Mouse (Mus musculus): ENCODE measurements at regions not wholly inside any gene's neighbourhood (a gene's known extent, or its start where the extent isn't known, plus 50 kb on each side); places are given as distances from the start of the nearest gene placed in this dataset.
A peak's percentile ranks its signal among the peaks of the same experiment; 100 is the strongest.

DNA sequence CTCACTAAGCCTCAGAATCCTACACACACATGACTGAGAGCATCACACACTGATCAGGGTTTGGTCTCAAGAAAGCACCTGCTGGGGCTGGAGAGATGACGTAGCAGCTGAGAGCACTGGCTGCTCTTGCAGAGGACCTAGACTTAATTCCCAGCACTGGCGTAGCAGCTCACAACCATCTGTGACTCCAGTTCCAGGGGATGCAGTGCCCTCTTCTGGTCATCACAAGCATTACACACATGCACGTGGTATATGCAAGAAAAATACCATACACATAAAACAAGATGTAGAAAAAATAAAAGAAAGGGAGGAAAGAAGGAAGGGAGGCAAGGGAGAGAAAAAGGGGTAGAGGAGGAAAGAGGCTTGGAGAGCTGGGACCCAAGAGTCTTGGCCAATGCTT, 98.8 kb upstream of the Tbx3 start:
- Histone ChIP-seq H3K4me2 (ENCODE audit: low read depth, low read length) (no peak overlapping the region), H3K36me3 (ENCODE audit: control insufficient read depth, insufficient read depth, low read length) (no peaks in the 10 kb centered on the region), H3K9me3 (ENCODE audit: control insufficient read depth, low read length) (no peaks in the 10 kb centered on the region; the same call in 1 of the 2 replicates), H3K4me3 (ENCODE audit: low read length) (no peak overlapping the region), H3K27me3 (replicated peaks; ENCODE audit: control insufficient read depth, insufficient read depth, low read length) (no peaks in the 10 kb centered on the region), H3K4me1 (ENCODE audit: control insufficient read depth, insufficient read depth, low read length) (peaks cover 3% of the 10 kb centered on the region; the same call in 1 of the 2 replicates), H3K27ac (ENCODE audit: low read length) (no peak overlapping the region), H3K9ac (ENCODE audit: low read depth, low read length) (no peak overlapping the region)
- no peak for ATAC-seq
- WGBS = 96% methylated on average over 3 of the region's 3 CpGs

DNA sequence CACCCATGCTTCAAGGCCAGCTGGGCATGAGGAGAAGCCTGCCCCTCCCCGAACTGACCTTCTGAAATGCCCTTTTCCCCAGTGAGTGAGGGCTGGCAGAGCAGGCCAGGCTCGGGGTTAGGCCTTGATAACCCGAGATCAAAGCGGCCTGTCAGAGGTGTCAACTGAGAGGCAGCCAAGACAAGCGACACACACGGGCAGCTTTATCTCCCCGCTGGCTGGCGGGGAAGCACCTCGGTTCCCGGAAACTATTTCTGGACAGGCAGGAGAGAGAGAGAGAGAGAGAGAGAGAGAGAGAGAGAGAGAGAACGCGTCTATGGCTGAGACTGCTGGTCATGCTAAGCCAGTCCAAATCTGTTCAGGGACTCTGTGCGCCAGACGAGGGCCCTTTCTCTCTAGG, 95.3 kb upstream of the Tbx3 start:
- peaks cover 9% of the 10 kb centered on the region for H3K4me1 ChIP-seq (ENCODE audit: control insufficient read depth, insufficient read depth, low read length)
- no peaks in the 10 kb centered on the region for H3K36me3 ChIP-seq (ENCODE audit: control insufficient read depth, insufficient read depth, low read length)
- H3K4me3 ChIP-seq (ENCODE audit: low read length) = no peak overlapping the region
- H3K9me3 ChIP-seq (ENCODE audit: control insufficient read depth, low read length) = no peaks in the 10 kb centered on the region; the same call in 1 of the 2 replicates
- H3K4me2 ChIP-seq (ENCODE audit: low read depth, low read length) = no peak overlapping the region
- peak; percentile 31; the same call in 1 of the 2 replicates for ATAC-seq
- H3K27ac ChIP-seq (ENCODE audit: low read length) = no peak overlapping the region
- 23% methylated on average over 14 of the region's 14 CpGs for WGBS
- no peaks in the 10 kb centered on the region for H3K27me3 ChIP-seq (replicated peaks; ENCODE audit: control insufficient read depth, insufficient read depth, low read length)
- no peak overlapping the region for H3K9ac ChIP-seq (ENCODE audit: low read depth, low read length)

DNA sequence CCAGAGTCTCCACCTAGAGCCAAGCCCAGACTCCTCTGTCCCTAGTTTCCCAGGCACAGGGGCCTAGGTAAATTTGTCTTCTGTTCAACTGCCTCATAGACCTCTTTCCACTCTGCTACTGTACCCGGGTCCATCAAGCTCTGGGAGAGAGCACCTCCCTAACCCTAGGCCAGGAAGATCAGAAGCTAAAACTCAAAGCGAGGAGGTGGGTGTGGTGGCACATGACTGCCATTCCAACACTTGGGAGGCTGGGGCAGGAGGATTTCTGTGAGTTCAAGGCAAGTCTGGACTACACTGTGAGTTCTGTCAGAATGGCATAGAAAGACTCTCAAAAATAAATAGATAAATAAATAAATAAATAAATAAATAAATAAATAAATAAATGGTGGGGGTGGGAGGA, 91.2 kb upstream of the Tbx3 start:
- Histone ChIP-seq H3K4me2 (ENCODE audit: low read depth, low read length) (no peak overlapping the region), H3K27me3 (replicated peaks; ENCODE audit: control insufficient read depth, insufficient read depth, low read length) (no peaks in the 10 kb centered on the region), H3K9ac (ENCODE audit: low read depth, low read length) (no peak overlapping the region), H3K27ac (ENCODE audit: low read length) (no peak overlapping the region), H3K4me1 (ENCODE audit: control insufficient read depth, insufficient read depth, low read length) (peaks cover 11% of the 10 kb centered on the region; the same call in 1 of the 2 replicates), H3K36me3 (ENCODE audit: control insufficient read depth, insufficient read depth, low read length) (no peaks in the 10 kb centered on the region), H3K9me3 (ENCODE audit: control insufficient read depth, low read length) (no peaks in the 10 kb centered on the region), H3K4me3 (ENCODE audit: low read length) (no peak overlapping the region)
- 85% methylated on average over 2 of the region's 2 CpGs for WGBS
- ATAC-seq = no peak

- 64% methylated on average over 2 of the region's 2 CpGs for WGBS
- Histone ChIP-seq H3K9ac (ENCODE audit: low read depth, low read length) (no peak overlapping the region), H3K4me1 (ENCODE audit: control insufficient read depth, insufficient read depth, low read length) (peaks cover 11% of the 10 kb centered on the region; the same call in 1 of the 2 replicates), H3K9me3 (ENCODE audit: control insufficient read depth, low read length) (no peaks in the 10 kb centered on the region), H3K27me3 (replicated peaks; ENCODE audit: control insufficient read depth, insufficient read depth, low read length) (no peaks in the 10 kb centered on the region), H3K4me3 (ENCODE audit: low read length) (no peak overlapping the region), H3K4me2 (ENCODE audit: low read depth, low read length) (no peak overlapping the region), H3K36me3 (ENCODE audit: control insufficient read depth, insufficient read depth, low read length) (no peaks in the 10 kb centered on the region), H3K27ac (ENCODE audit: low read length) (no peak overlapping the region)
- no peak for ATAC-seq
Measured at GRCm38 (mm10) chr5:119579806-119580205, 90.7 kb upstream of the Tbx3 start.

DNA sequence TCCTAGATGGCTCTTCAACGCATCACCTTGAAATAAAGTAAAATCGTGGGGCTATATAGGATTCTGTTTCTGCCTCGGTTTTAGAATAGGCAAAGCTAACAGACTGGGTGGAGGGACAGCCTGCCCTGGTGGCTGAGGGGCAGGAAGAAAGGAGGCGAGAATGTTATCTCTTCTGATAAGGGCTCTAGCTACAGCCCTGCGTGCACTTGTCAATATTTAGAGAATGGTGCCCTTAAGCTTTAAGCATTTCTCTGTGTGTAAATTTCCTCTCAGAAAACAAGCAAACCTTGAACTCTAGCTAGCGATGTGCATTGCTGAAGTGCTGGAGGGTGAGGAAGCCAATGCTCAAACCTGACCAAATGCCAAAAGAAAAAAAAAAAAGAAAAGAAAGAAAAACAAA, 90.1 kb upstream of the Tbx3 start:
- Histone ChIP-seq H3K27me3 (replicated peaks; ENCODE audit: control insufficient read depth, insufficient read depth, low read length) (no peaks in the 10 kb centered on the region), H3K27ac (ENCODE audit: low read length) (no peak overlapping the region), H3K9ac (ENCODE audit: low read depth, low read length) (no peak overlapping the region), H3K4me3 (ENCODE audit: low read length) (no peak overlapping the region), H3K4me1 (ENCODE audit: control insufficient read depth, insufficient read depth, low read length) (peaks cover 11% of the 10 kb centered on the region; the same call in 1 of the 2 replicates), H3K9me3 (ENCODE audit: control insufficient read depth, low read length) (no peaks in the 10 kb centered on the region), H3K4me2 (ENCODE audit: low read depth, low read length) (no peak overlapping the region), H3K36me3 (ENCODE audit: control insufficient read depth, insufficient read depth, low read length) (no peaks in the 10 kb centered on the region)
- 40% methylated on average over 6 of the region's 6 CpGs for WGBS
- ATAC-seq = peak; percentile 43; the same call in 1 of the 2 replicates

GRCm38 (mm10) chr5:119580798-119581197, 89.7 kb upstream of the Tbx3 start:
- H3K27me3 ChIP-seq (replicated peaks; ENCODE audit: control insufficient read depth, insufficient read depth, low read length) = no peaks in the 10 kb centered on the region
- no peaks in the 10 kb centered on the region for H3K9me3 ChIP-seq (ENCODE audit: control insufficient read depth, low read length)
- no peak overlapping the region for H3K27ac ChIP-seq (ENCODE audit: low read length)
- no peak overlapping the region for H3K4me2 ChIP-seq (ENCODE audit: low read depth, low read length)
- H3K4me3 ChIP-seq (ENCODE audit: low read length) = no peak overlapping the region
- no peak for ATAC-seq
- peaks cover 11% of the 10 kb centered on the region; the same call in 1 of the 2 replicates for H3K4me1 ChIP-seq (ENCODE audit: control insufficient read depth, insufficient read depth, low read length)
- no peaks in the 10 kb centered on the region for H3K36me3 ChIP-seq (ENCODE audit: control insufficient read depth, insufficient read depth, low read length)
- no peak overlapping the region for H3K9ac ChIP-seq (ENCODE audit: low read depth, low read length)
- WGBS = 46% methylated on average over 2 of the region's 2 CpGs

DNA sequence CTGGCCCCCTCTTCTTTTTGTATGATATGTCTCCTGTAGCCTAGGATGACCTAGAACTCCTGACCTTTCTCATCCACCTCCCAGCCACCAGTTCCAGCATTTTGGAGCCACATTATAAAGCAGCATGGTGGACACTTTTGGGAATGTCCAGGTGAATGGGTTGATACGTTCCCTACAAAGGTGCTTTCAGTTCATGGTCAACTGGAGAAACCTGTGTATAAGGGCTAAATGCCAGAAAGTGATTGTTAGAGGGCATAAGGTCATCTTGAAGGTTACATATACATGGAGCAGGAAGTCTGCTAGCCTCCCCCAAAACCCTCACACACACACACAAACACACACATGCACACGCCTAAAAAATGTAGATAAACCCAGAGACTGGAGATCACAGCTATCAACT, 86.1 kb upstream of the Tbx3 start:
- Histone ChIP-seq H3K4me2 (ENCODE audit: low read depth, low read length) (no peak overlapping the region), H3K27me3 (replicated peaks; ENCODE audit: control insufficient read depth, insufficient read depth, low read length) (no peaks in the 10 kb centered on the region), H3K4me3 (ENCODE audit: low read length) (no peak overlapping the region), H3K9me3 (ENCODE audit: control insufficient read depth, low read length) (no peaks in the 10 kb centered on the region), H3K27ac (ENCODE audit: low read length) (no peak overlapping the region), H3K9ac (ENCODE audit: low read depth, low read length) (no peak overlapping the region), H3K36me3 (ENCODE audit: control insufficient read depth, insufficient read depth, low read length) (no peaks in the 10 kb centered on the region), H3K4me1 (ENCODE audit: control insufficient read depth, insufficient read depth, low read length) (peaks cover 18% of the 10 kb centered on the region)
- ATAC-seq = no peak
- 86% methylated on average over 2 of the region's 2 CpGs for WGBS

DNA sequence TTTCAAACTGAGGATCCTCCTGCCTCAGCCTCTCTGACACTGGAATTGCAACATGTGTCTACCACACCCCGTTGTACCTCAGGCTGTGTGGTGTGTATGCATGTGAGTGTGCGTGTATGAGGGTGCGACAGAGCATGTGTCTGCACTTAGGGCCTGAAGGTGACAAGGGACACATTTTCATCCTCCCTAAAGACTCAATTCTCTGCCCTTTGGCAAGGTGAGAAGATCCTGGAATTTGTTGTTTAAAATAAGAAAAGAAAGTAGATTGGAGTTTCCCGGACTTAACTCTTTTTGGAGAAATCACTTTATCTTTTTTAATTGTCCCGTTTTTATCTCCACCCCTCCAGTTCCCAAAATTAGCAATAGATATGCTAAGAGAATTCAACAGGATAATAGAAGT, 85.6 kb upstream of the Tbx3 start:
- ATAC-seq = no peak
- no peaks in the 10 kb centered on the region for H3K36me3 ChIP-seq (ENCODE audit: control insufficient read depth, insufficient read depth, low read length)
- no peaks in the 10 kb centered on the region for H3K9me3 ChIP-seq (ENCODE audit: control insufficient read depth, low read length)
- no peak overlapping the region for H3K4me3 ChIP-seq (ENCODE audit: low read length)
- WGBS = 93% methylated on average over 5 of the region's 5 CpGs
- no peak overlapping the region for H3K4me2 ChIP-seq (ENCODE audit: low read depth, low read length)
- no peak overlapping the region for H3K27ac ChIP-seq (ENCODE audit: low read length)
- H3K27me3 ChIP-seq (replicated peaks; ENCODE audit: control insufficient read depth, insufficient read depth, low read length) = no peaks in the 10 kb centered on the region
- H3K4me1 ChIP-seq (ENCODE audit: control insufficient read depth, insufficient read depth, low read length) = peaks cover 16% of the 10 kb centered on the region
- no peak overlapping the region for H3K9ac ChIP-seq (ENCODE audit: low read depth, low read length)

DNA sequence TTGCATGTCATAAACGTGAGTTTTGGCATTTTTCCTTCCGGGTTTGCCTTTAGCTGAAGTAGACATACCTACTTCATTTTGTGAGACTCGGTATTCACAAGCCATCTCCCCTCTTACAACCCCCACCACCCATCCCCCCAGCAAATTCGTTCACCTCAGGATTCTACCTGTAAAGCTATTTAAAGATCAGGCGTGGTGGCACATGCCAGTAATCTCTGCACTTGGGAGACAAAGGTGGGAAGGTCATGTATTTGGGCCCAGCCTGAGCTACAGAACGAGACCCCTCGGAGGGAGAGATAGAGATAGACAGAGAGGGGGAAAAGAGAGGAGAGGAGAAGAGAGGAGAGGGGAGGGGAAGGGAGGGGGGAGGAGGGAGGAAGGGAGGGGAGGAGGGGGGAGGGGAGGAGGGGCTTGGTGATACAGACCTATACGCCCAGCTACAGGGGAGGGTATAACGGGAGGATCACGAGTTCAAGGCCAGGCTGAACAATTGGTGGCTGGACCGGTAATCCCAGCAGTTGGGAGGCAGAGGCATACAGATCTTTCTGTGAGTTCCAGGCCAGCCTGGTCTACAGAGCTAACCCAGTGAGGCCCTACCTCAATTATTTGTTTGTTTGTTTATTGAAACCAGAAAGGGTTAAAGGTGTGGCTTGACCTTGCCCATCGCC, 83.9 kb upstream of the Tbx3 start:
- no peak overlapping the region for H3K4me3 ChIP-seq (ENCODE audit: low read length)
- no peak overlapping the region for H3K9ac ChIP-seq (ENCODE audit: low read depth, low read length)
- H3K36me3 ChIP-seq (ENCODE audit: control insufficient read depth, insufficient read depth, low read length) = no peaks in the 10 kb centered on the region
- H3K4me1 ChIP-seq (ENCODE audit: control insufficient read depth, insufficient read depth, low read length) = peaks cover 10% of the 10 kb centered on the region
- no peak overlapping the region for H3K4me2 ChIP-seq (ENCODE audit: low read depth, low read length)
- WGBS = 82% methylated on average over 12 of the region's 12 CpGs
- no peaks in the 10 kb centered on the region for H3K9me3 ChIP-seq (ENCODE audit: control insufficient read depth, low read length)
- H3K27me3 ChIP-seq (replicated peaks; ENCODE audit: control insufficient read depth, insufficient read depth, low read length) = no peaks in the 10 kb centered on the region
- H3K27ac ChIP-seq (ENCODE audit: low read length) = no peak overlapping the region
- ATAC-seq = no peak
